Mouse (Mus musculus) embryonic facial prominence, embryonic 11.5 days (tissue): Measurements from ENCODE around the gene Tlcd1. TPM values are rescaled to one million over a fixed set of nuclear protein-coding genes. Genes with fewer than 3 reads are reported as not detected.
A peak's percentile ranks its signal among the peaks of the same experiment; 100 is the strongest.

Experiments
- ATAC-seq: fragments of 200-750 bp; cut with Nextera tagmentation; replicated peaks from 2 replicates; pipeline ENCODE4 v1.8.0; 2017; ENCODE audit warnings: low read depth; ENCODE audit not compliant: insufficient number of reproducible peaks, low FRiP score, low TSS enrichment
- DNase-seq: peaks from one replicate; pipeline ENCODE4 v3.0.0-alpha.2; 2015; ENCODE audit warnings: low spot score
- H3K27ac ChIP-seq: fragments of 300-500 bp; sonication (generic); replicated peaks from 2 replicates; pipeline ENCODE4 v1.5.1; 2014; ENCODE audit warnings: mild to moderate bottlenecking, low read depth, low read length, control low read depth
- H3K27me3 ChIP-seq: fragments of 300-500 bp; sonication (generic); 2 replicates; pipeline ENCODE4 v1.6.1; 2014; ENCODE audit warnings: mild to moderate bottlenecking, low read length, moderate library complexity, mixed read lengths; ENCODE audit not compliant: control insufficient read depth, insufficient read depth
- H3K36me3 ChIP-seq: fragments of 300-500 bp; sonication (generic); replicated peaks from 2 replicates; pipeline ENCODE4 v1.6.1; 2014; ENCODE audit warnings: low read depth, mild to moderate bottlenecking, low read length, moderate library complexity, mixed read lengths; ENCODE audit not compliant: control insufficient read depth, insufficient read depth
- H3K4me1 ChIP-seq: fragments of 300-500 bp; sonication (generic); 2 replicates; pipeline ENCODE4 v1.6.1; 2014; ENCODE audit warnings: low read length, mixed read lengths; ENCODE audit not compliant: control insufficient read depth, insufficient read depth
- H3K4me2 ChIP-seq: fragments of 300-500 bp; sonication (generic); 2 replicates; pipeline ENCODE4 v1.6.1; 2014; ENCODE audit warnings: low read depth, mild to moderate bottlenecking, control low read depth, low read length, moderate library complexity
- H3K4me3 ChIP-seq: fragments of 300-500 bp; sonication (generic); 2 replicates; pipeline ENCODE4 v1.5.1; 2014; ENCODE audit warnings: low read depth, low read length, control low read depth
- H3K9ac ChIP-seq: fragments of 300-500 bp; sonication (generic); replicated peaks from 2 replicates; pipeline ENCODE4 v1.6.1; 2014; ENCODE audit warnings: mild to moderate bottlenecking, control low read depth, low read length
- H3K9me3 ChIP-seq: fragments of 300-500 bp; sonication (generic); replicated peaks from 2 replicates; pipeline ENCODE4 v1.6.1; 2016; ENCODE audit warnings: mild to moderate bottlenecking, low read length, inconsistent platforms, mixed read lengths; ENCODE audit not compliant: control insufficient read depth
- WGBS: fragments of 180-500 bp; shearing (Covaris S2); extraction: QIAGEN DNeasy Blood & Tissue Kit; methylation state at CpG from one replicate; pipeline ENCODE4 v1.1.7; 2014; 5-methylcytosine and 5-hydroxymethylcytosine counted together
- polyA plus RNA-seq: library from polyadenylated mRNA; unstranded; fragments of >200 nt; fragmentation: Nextera tagmentation; extraction: Ambion mirVana; gene quantifications from 2 replicates; pipeline ENCODE4 v1.2.1, GENCODE M21; 2014

The Tlcd1 gene
- polyA plus RNA-seq, 1 experiment from 2014 or later = 8.9 TPM

- WGBS = 92% methylated on average over 3 of the region's 3 CpGs
- DNase-seq (no peak), ATAC-seq (no peak)
Measured at GRCm38 (mm10) chr11:78138023-78138422, 38.5 kb upstream of the Tlcd1 start.

GRCm38 (mm10) chr11:78140665-78141064 is 35.8 kb upstream of the Tlcd1 start:
- Histone ChIP-seq H3K27ac (no peak overlapping the region), H3K27me3 (no peaks in the 10 kb centered on the region), H3K4me2 (no peak overlapping the region), H3K36me3 (peaks cover 2% of the 10 kb centered on the region), H3K9ac (no peak overlapping the region), H3K4me1 (no peaks in the 10 kb centered on the region), H3K9me3 (no peaks in the 10 kb centered on the region), H3K4me3 (no peak overlapping the region)
- DNase-seq (no peak), ATAC-seq (no peak)
- 84% methylated on average over 5 of the region's 5 CpGs for WGBS

More at GRCm38 (mm10) chr11:78138023-78138422, 38.5 kb upstream of the Tlcd1 start:
- H3K27me3 ChIP-seq = no peaks in the 10 kb centered on the region
- H3K4me3 ChIP-seq = no peak overlapping the region
- no peaks in the 10 kb centered on the region for H3K36me3 ChIP-seq
- no peak overlapping the region for H3K4me2 ChIP-seq
- no peaks in the 10 kb centered on the region for H3K4me1 ChIP-seq
- no peaks in the 10 kb centered on the region for H3K9me3 ChIP-seq
- no peak overlapping the region for H3K9ac ChIP-seq
- no peak overlapping the region for H3K27ac ChIP-seq

- H3K4me1 ChIP-seq = no peaks in the 10 kb centered on the region
- H3K9ac ChIP-seq = no peak overlapping the region
- ATAC-seq (no peak), DNase-seq (no peak)
- H3K4me2 ChIP-seq = no peak overlapping the region
- no peaks in the 10 kb centered on the region for H3K9me3 ChIP-seq
- no peak overlapping the region for H3K27ac ChIP-seq
- H3K36me3 ChIP-seq = peaks cover 2% of the 10 kb centered on the region
- no peak overlapping the region for H3K4me3 ChIP-seq
- no peaks in the 10 kb centered on the region for H3K27me3 ChIP-seq
- WGBS = 90% methylated on average over 2 of the region's 2 CpGs
Measured at GRCm38 (mm10) chr11:78143520-78143919, 33.0 kb upstream of the Tlcd1 start.

GRCm38 (mm10) chr11:78146168-78146567 is 30.3 kb upstream of the Tlcd1 start:
- ATAC-seq (no peak), DNase-seq (no peak)
- H3K27ac ChIP-seq = no peak overlapping the region
- H3K4me2 ChIP-seq = no peak overlapping the region
- H3K4me3 ChIP-seq = no peak overlapping the region
- no peaks in the 10 kb centered on the region for H3K4me1 ChIP-seq
- H3K27me3 ChIP-seq = no peaks in the 10 kb centered on the region
- WGBS = 88% methylated on average over 5 of the region's 5 CpGs
- no peak overlapping the region for H3K9ac ChIP-seq
- H3K9me3 ChIP-seq = no peaks in the 10 kb centered on the region
- peaks cover 8% of the 10 kb centered on the region for H3K36me3 ChIP-seq

GRCm38 (mm10) chr11:78146707-78147543 is 29.6 kb upstream of the Tlcd1 start:
- 90% methylated on average over 6 of the region's 6 CpGs for WGBS
- Histone ChIP-seq H3K36me3 (peaks cover 8% of the 10 kb centered on the region), H3K9ac (no peak overlapping the region), H3K27ac (no peak overlapping the region), H3K4me2 (no peak overlapping the region), H3K27me3 (no peaks in the 10 kb centered on the region), H3K4me3 (no peak overlapping the region), H3K9me3 (no peaks in the 10 kb centered on the region), H3K4me1 (no peaks in the 10 kb centered on the region)
- DNase-seq = no peak
- ATAC-seq = no peak

- Histone ChIP-seq H3K9me3 (no peaks in the 10 kb centered on the region), H3K36me3 (peaks cover 13% of the 10 kb centered on the region), H3K9ac (no peak overlapping the region), H3K27ac (no peak overlapping the region), H3K4me3 (no peak overlapping the region), H3K4me2 (no peak overlapping the region), H3K27me3 (no peaks in the 10 kb centered on the region), H3K4me1 (no peaks in the 10 kb centered on the region)
- 28% methylated on average over 1 of the region's 1 CpGs for WGBS
- no peak for ATAC-seq
- DNase-seq = peak; percentile 47
Measured at GRCm38 (mm10) chr11:78151161-78151560, 25.4 kb upstream of the Tlcd1 start.

GRCm38 (mm10) chr11:78152299-78153231 is 23.9 kb upstream of the Tlcd1 start:
- Histone ChIP-seq H3K36me3 (peaks cover 15% of the 10 kb centered on the region), H3K9me3 (no peaks in the 10 kb centered on the region), H3K27me3 (no peaks in the 10 kb centered on the region), H3K4me3 (no peak overlapping the region), H3K4me1 (no peaks in the 10 kb centered on the region; the same call in 1 of the 2 replicates), H3K9ac (no peak overlapping the region), H3K27ac (no peak overlapping the region), H3K4me2 (no peak overlapping the region)
- WGBS = 78% methylated on average over 9 of the region's 9 CpGs
- no peak for DNase-seq
- no peak for ATAC-seq
